Mouse (Mus musculus) retina, adult 2 months (tissue): ENCODE results near the gene Dennd5a.
A peak's percentile ranks its signal among the peaks of the same experiment; 100 is the strongest.

Source experiments
- DNase-seq: peaks from one replicate; pipeline ENCODE4 v3.0.0-alpha.2; 2012; ENCODE audit warnings: low read depth, low spot score

The Dennd5a gene

DNA sequence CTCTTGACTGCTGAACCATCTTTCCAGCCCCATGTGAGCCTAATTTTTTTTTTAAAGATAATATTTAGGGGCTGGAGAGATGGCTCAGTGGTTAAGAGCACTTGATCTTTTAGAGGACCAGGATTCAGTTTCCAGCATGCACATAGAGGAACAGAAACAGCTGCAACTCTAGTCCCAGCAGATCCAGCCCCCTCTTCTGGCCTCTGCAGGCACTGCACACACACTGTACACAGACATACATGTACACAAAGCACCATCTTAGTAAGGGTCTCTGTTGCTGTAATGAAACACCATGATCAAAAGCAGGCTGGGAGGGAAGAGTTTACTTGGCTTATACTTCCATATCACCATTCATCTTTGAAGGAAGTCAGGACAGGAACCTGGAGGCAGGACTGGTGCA, 5.4 kb upstream of the Dennd5a start:
- DNase-seq = no peak

DNA sequence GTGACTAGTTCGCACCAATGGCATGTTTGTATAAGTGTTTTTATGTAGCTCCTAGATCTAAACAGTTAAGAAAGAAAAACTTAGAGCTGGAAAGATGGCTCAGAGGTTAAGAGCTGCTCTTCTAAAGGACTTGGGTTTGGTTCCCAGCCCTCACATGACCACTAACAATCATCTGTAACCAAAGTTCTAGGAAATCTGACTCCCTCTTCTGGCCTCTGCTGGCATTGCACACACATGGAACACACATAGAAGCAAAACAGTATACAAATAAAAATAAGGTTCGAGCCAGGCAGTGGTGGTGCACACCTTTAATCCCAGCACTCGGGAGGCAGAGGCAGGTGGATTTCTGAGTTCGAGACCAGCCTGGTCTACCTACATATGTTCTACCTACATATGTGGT, 3.4 kb upstream of the Dennd5a start:
- DNase-seq = no peak

DNA sequence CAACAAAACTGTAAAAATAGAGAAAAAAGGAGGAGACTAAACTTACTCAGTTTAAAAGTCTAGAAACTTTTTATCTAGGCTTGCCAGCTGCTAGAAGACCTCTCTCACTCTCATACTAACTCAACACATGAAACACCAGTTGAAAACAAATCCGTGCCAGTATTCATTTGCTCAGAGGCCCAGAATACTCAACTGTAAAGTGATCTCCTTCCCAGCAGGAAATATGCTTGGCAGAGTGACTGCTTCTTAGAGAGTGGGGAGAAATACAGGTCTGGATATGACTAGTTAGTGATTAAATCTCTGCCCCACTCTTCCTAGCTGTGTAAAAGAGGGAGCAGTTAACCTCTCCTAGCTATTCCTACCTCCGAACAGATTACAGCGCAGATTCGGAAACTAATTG, 2.3 kb upstream of the Dennd5a start:
- no peak for DNase-seq

DNA sequence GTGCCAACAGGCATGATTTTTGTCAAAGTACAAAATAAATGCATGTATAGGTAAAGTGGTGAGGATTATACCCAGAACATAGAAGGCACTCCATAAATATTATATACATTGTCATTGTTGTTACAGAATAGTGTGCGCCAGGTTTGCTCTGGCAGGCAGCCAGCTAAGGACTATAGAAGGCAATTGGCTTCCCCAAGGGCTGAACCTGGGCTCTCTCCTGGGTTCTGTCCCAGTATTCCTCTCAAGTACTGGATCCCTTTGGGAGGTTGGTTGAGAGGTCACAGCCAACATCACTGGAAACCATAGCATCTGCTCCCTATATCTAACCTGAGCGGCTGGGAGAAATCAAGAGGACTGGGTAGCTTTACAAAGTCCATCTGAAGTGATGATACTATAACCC, 1.3 kb upstream of the Dennd5a start:
- DNase-seq = no peak

DNA sequence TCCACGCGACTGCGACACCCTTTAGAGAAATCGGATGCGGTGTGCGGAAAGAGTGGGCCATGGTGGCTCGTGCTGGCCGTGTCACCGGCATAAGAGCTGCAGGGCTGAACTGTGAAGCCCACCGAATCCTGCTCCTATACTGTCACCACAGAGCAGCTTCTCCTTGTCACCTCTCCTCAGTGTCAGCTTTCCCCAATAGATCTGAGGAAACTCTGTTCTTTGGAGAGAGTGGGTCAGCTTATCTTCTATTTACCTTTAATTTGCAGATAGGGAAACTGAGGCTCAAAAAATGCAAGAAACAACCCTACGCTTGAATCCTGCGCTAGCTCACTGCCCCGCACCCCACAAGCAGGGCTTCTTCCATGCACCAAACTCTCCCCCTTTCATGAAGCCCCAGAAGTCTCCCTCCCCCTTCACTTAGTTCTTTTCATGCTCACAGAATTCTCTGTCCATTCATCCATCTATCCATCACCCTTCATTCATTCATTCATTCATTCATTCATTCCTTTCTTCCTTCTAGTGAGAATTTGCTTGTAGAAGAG, 414 bp upstream of the Dennd5a start:
- DNase-seq = no peak

DNA sequence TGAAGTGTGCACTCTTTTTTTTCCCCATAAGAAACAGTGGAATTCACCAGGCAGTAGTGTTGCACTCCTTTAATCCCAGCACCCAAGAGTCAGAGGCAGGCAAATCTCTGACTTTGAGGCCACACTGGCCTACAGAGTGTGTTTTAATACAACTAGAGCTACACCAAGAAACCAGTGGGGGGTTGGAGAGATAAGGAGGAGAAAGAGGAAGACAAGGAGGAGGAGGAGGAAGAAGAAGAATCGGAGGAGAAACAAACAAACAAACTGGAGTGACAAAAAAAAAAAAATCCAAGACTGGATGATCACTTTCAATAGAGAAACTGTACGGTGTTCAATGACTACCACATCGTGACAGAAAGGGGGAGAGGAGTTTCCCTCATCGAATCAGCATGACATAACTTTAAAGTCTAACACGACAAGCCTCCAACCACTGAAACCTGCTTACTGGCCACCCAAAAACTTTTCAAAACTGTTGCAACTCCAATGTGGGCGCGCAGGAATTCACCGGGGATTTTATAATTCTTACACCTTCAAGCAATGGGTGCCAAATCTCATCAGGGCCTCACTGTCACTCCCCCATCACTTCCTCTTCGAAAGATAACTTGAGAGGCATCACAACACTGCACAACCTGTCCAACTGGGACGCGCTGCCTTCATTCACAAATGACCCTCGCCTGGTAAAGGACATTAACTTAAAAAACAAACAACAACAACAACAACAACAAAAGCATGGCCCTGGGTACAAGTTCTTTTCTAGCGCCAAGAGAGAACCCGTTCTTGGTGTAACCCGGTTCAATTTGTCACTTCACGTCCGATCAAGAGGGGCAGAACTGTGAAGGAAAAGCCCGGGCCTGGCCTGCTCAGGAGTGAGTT, 1.2 kb downstream of the Dennd5a start:
- DNase-seq = no peak

DNA sequence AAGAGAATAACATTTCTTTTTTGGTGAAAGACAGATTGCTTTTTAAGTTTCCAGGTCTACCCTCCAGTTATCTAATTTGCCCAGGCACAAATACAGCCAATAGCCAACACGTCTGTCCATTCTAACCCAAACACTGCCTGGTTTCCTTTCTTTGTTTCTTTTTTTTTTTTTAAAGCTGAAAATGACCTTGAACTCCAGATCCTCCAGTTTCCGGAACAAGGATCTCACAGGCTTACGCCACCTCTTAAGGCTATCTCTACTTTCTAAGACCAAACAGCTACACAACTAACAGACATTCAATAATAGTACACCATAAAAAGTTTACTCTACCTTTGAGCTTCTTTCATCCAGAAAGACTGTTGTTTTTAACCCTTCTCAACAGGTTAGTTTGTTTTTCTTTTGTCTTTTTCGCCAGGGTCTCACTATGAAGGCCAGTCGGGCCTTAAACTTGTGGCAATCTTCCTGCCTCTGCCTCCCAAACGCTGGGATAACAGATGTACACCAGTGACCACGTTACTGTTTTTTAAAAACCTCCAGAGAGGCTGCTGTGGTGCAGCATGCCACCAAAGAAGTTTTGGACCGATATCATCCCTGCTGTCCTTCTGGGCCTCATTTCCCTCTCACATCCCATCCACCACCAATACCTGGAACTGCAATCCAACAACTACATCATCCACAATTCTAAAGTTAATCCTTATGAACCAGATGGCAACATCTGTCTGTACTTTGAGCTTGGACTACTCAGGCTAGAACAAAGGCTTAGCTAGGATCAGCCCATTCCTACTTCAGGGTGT, 2.1 kb downstream of the Dennd5a start:
- DNase-seq = no peak

DNA sequence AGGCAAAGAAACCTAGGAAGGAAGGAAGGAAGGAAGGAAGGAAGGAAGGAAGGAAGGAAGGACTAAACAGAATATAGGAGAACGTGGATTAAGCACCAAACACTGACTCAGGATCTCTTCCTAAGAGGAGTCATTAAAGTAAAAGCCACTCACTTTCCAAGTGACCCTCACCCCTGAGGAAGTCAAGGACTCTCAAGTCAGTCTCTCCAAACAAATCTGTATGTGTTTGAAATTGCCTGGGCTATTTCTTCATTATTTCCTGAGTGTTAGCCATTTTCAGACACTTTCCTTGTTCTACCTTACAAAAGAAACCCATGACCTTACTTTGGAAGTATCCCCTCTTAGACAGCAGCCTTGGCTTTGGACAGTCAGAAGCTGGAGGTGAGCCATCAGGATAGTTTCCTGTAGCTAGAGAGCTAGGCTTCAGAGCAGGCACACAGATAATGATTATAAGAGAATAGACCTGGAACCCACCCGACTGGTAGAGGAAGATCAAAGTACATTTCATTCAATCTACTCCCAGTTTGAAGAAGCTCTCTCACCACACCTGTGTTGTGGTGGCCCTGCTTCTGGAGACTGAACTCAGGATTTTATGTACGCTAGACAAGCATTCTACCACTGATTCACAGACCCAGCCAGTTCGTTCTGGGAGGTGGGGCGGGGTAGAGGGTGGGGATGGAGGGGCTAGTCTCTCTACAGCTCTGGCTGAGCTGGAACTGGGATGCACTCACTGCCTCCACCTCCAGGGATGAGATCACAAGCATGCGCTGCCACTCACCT, 5.5 kb downstream of the Dennd5a start:
- DNase-seq = no peak

DNA sequence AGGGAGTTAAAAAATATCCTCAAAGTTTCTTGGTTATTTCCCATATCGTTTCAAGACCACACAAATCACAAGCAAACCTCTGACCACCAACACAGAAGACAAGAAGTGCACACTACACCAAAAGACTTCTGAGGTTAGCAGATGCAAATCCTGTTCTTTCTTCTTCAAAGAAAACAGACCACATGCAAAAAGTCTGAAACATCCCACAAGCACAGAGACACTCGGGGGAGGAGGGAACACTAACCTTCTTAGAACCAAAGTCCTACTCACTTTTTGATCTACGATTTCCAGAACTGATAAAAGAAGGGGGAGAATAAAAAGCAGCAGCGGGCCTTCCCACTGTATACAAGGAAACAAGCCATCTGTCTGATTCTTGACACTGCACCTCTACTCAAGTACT, 9.0 kb downstream of the Dennd5a start:
- DNase-seq = no peak

DNA sequence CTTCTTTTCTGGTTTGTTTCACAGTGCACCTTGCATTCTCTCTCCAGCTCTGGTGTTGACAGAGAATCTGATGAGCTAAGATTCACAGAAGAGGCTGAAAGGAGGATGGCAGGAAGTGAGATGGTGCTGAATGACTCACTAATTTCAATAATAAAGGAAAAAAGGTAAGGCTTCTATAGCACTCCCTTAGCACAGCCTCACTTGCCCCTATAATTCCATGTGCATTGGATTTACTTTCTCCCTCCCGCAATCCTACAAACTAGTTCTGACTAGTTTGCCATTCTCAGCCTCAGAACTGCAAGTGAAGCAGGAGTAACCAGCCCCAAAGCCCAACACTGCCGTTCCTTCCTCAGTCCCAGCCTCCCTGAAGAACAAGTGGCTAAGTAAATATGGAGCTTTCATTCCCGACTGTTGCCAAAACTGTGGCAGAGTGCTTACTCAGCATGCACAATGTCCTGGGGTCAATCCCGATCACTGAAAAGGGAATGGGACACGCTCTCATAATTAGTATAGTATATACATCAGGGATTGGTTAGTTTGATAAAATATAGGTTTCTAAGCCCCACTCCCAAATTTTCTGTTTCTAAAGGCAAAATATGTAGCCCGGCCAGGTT, 15.7 kb downstream of the Dennd5a start:
- no peak for DNase-seq

DNA sequence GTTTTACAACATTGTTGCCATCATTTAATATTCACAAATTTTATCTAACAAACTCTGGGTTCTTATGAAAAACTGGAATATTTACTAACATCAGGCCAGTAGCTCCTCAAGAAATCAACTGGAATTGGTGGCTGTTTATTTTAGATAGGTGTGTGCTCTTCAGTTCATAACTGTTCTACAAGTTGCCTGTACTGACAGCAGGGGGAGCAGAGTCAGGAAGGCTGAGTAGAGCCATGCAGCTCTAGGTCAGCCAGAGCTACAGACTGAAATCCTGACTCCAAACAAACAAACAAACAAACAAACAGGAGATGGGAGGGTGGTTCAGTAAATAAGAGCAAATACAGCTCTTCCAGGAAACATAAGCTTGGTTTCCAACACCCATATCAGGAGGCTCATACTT, 30.6 kb downstream of the Dennd5a start:
- no peak for DNase-seq

DNA sequence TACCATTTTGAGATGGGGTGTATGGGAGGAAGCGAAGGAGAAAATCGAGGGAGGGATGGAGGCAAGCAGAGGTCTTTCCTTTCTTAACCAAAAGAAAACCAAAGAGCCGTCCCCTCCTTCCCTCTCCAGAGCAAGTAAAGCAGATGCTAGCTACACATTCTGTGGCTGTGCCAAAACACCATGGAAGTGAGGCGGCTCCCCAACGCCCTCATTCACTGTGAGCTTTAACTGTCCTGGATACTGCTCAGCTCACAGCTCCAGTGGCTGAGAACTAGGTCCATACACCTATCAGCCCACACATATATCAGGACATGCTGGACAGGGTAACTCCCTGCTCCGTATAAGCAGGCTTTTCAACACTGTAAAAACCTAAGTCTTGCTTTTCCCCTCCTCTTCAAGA, 31.9 kb downstream of the Dennd5a start:
- no peak for DNase-seq

DNA sequence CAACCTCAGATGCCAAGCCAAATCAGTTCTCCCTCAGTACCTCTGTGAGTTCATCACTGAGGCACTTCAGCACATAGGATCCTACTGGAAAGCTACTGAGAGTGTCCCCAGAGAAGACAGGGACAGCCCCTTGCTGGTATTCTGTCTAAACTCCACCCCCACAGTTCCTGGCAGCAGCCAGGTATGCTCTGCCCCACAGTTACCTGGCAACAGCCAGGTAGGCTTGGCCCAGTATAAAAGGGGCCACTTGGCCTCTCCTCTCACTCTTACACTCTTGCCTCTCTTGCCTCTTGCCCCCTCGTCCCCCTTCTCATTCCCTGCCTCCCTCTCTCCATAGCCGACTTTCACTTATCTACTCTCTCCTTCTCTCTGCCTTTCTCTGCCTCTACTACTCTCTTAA, 35.3 kb downstream of the Dennd5a start:
- DNase-seq = no peak

DNA sequence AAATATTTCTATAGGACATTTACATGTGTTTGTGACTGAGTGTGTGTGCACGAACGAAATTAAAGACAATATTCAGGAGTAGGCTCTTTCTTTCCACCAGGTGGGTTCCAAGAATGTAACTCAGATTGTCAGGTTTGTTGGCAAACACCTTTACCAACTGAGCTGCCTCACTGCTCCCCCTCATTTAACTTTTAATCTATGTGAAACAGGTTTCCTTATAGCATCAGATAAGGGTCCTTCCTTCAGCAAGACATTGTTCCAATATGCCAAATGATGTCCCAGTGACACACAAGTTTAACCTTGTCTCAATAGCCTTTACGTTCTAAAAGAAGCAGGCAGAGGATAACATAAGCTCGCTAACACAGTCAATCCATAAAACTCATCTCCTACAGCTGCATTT, 37.4 kb downstream of the Dennd5a start:
- no peak for DNase-seq

DNA sequence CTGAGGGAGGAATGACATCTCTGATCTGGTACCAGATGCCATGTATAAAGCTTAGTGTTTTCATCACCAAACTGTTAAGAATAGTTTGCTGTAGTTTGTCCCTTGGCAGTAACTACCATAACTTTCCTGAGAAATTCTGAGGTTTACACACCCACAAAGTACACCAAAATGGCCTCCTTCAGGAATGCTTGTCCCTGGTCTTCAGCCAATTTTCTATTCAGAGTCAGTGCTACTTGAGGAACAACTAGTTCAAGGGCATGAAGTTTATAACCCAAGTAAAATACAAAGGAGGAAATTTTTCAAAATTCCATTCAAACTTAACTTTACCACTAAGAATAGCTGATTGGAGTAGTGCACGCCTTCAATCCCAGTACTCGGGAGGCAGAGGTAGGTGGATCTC, 54.1 kb downstream of the Dennd5a start:
- no peak for DNase-seq

DNA sequence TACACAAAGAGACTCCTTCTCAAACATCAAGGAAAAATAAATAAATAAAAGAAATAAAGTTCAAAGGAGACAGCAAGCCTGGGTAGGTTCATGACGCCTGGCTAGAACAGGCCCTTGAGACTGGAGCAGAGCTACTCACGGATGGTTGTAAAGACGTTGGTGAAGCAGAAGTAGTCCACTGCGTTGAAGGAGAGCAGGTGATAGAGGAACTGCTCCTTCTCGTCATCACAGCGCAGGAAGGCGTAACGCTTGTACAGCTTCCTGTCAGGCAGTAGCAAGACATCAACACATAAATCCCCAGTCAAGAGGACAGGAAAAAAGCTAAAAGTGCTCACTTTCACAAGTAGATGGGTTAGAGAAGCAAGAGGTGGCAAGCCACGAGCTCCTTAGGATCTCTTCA, 59.3 kb downstream of the Dennd5a start:
- no peak for DNase-seq

DNA sequence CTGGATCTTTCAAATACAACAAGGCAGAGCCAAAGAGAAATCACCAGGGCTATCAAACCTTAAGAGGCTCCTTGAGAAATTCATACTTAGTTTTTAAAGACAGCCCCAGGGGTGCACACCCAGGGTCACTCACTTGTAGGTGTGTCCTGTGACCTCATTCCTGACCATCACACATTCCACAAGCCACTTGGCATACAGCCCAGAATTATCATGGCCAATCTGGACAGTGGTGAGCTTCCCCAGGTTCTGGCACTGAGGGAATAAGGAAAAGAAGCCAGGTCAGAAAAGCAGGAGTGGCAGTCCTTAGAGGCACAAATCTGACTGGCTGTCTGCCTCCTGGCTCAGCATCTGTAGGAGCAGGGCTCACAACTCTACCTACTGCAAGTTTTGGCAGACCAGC, 61.4 kb downstream of the Dennd5a start:
- DNase-seq = no peak

DNA sequence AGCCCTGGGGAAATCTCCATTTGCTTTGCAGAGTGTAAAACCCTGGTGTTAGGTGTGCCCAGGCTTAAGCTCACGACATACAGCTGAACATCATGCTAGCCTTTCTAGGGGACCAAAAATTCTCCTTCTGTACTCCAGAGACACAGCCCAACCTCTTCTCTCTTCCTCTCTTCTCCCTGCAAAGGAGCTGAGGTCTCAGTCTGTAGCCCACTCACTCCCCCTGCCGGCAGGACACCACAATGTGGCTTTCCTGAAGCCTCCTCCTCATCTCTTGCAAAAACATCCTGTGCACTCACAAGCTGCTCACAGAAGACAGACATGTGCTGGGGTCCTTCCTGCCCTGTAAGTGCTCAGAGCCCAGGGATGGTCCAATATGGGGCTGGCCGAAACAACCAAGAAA, 67.7 kb downstream of the Dennd5a start:
- peak; percentile 43 for DNase-seq

DNA sequence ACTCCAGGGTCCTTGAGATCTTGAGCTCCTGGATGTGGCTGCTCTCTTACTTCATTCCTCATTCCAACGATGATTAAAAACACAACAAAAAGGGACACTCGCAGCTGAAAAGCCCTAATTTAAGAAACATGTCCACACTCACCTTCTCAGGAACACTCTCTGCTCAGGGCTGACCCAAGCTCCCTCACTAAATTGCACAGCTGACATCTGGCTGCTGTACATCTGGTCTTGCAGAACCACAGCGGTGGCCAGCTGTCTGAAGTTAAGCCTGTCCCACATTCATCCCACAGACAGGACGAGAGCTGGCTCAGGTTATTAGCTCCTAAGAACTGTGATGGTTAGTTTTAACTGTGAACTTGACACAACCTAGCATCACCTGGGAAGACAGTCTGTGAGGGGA, 68.5 kb downstream of the Dennd5a start:
- DNase-seq = no peak

DNA sequence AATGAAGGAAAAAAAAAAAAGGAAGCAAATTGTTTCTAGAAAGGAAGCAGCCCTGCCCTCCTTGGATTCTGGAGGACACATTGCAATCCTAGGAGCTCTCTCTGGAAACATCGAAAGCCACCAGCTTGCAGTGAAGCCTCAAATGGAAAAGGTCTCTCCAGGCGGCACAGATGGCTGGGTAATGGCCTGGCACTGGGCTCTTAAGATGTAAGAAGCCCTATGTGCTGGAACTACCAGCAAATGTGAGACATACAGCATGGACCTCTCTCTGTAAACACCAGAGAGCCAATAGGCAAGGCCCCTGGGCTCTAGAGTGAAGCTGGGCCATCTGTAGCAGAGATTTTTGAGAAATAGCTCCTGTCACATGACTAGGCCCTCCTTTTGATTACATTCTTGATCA, 70.0 kb downstream of the Dennd5a start:
- no peak for DNase-seq

DNA sequence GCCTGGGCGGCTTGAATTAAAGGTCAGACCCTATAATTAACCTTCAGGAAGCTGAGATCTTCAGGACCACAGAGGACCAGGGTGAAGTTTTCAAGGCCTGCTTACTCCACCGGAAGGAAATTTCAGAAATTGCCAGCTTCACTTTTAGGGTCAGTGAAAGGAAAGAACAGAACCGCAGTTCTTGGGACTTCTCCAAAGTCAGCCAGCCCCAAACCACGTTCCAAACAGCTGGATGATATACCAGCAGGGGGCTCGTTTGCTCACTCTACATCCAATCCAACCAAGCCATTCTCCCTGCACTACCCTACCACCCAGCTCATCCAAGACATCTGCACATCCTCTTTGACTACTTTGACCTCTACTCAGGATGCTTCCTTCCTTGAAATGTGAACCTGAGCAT, 71.0 kb downstream of the Dennd5a start:
- DNase-seq = no peak

DNA sequence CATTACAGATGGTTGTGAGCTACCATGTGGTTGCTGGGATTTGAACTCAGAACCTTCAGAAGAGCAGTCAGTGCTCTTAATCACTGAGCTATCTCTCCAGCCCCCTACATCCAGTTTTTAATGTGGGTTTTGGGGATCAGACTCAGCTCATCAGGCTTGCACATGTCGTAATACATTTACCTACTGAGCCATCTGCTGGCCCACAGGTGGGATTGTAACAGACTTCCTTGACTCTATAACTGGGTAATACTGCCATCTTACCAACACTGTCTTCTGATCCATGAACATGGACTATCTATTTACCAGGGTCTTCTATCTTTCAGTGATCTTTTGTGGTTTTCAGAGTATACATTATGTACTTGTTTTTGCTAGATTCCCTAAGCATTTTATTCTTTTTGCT, 74.0 kb downstream of the Dennd5a start:
- no peak for DNase-seq
